Mouse (Mus musculus): ENCODE measurements around the gene Rhbdd2.

The Rhbdd2 gene

DNA sequence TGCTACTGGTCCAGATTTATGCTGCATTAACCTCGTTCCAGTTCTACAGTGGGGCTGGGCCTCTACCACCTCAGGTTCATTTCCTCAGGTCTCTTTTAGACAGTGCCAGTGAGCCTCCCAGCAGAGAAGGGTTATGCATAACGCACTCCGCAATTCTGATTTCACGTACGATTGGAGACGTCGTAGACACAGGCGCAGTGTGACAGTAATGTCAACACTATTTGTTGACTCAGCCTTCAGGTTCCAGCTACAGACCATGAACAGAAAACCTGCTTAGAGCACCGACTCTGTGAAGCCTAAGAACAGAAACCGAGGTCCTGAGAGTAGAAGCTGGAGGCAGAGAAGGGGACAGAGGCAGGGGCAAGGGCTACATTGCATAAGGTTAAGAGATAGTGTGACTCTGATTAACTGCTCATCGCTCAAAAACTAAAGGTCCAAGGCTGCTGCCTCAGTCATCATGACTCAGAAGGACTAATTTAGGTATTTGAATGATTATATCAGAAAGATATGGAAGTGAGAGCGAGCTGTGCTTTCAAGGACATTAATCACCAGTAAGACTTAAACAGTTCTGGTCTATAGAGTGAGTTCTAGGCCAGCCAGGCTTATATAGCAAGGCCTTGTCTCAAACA lies 50.6 kb downstream of the Rhbdd2 start:
- no peak for DNase-seq

GRCm38 (mm10) chr5:135690401-135690800 lies 58.0 kb downstream of the Rhbdd2 start:
- DNase-seq = no peak

DNA sequence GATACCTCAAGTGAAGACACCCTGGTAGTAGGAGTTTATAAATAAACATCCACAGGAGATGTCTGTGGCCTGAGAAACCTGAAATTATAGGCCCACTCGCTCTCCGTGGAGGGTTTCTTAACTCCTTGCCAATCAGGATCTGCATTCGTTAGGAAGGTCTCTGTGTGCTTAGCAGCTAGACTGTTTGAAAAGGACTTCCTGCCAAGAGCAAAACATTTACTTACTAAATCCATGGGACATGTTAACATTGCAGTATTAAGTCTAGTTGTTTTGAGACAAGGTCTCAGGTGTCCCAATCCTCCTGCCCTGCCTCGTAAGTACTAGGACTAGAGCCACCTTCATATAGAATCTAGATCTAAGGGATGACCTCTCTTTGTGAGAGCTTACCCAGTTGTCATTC lies 58.8 kb downstream of the Rhbdd2 start:
- DNase-seq = no peak

DNA sequence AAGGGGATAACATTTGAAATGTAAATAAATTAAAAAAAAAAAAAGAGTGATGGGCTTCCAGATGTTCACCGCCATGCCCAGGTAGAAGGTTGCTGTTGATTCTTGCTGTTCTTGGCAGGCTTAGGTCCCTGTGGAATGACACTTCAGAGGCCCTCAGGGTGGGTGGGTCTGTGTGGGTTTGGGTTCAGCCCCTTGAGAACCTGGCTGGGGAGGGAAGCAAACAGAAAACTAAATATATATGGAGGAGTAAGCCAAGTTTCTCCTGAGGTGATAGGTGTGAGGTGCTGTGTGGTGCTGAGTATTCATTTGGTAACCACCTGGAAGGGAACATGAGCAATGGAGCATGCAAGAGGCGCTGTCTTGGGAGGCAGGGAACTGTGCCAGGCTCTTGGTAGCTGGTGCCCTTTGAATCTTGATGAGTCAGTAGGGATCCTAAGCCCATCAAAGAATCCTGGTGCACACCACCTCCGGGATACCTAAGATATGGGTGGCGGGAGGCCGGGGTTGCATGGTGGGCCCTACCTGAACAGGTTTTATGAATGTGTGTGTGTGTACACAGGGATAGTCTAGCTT lies 60.9 kb downstream of the Rhbdd2 start:
- DNase-seq = peak in 1 of 2 experiments; percentile 64

DNA sequence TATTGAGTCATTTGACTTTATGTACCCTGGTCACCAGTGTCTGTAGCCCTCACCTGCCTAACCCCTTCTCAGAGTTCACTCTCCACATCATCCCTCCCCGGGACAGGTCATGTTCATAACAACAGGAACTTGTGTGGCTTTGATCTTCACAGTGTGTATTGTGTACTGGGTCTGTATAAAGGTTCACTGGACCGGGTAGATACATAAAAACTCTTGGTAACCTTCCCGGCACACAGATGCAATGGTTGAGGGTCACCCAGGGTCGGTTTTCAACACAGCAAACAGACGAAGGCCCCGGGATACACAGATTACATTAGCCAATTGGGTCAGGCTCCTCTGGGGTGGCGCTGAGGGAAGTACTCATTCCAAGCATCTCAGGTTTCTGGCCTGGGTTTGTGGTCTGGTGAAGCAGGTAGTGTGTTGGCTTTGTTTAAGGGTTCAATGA lies 62.9 kb downstream of the Rhbdd2 start:
- no peak for DNase-seq
